Mouse (Mus musculus) CD4-positive, CD25-positive, alpha-beta regulatory T cell, adult 2 months (primary cell): ENCODE results near the gene Anks1b.

Source experiments
- DNase-seq: peaks from one replicate; pipeline ENCODE4 v3.0.0-alpha.2; 2012; ENCODE audit warnings: low read depth, low spot score

The Anks1b gene

DNA sequence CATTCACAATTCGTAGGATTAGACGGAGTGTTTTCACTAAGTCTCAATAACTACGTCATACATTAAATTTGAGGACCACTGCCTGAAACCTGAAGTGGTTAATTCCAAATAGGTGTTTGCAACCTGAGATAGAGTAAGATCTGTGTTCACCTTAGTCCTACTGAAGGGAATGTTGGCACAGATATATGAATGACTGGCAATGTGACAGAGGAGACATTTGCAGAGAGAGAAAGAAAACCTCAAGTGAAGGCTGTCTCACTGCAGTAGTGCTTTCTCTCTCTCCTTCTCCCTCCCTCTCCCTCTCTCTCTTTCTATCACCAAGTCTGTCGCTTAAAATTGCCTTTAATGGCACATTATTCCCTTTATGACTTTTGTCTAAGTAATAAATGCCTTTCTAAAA lies 101.1 kb downstream of the Anks1b start:
- DNase-seq = no peak

DNA sequence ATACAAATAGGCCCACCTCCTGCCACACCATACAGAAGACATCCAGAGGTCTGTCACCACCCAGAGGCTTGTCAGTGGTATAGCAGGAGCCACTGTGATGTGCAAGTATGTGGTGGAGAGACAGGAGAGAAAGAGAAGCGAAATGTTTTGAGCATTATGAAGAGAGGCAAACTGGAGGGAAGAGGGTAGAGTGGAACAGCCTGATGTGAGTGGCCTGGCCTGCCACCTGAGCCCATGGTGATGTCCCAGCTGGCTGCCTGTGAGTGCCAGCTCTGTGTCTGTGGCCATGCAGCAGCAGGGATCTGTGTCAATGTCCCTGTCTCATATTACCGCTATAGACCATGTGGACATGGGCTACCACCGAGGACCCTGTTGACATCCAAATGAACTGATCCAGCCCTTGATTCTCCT lies 102.1 kb downstream of the Anks1b start:
- no peak for DNase-seq

GRCm38 (mm10) chr10:89976577-89976976 lies 103.3 kb downstream of the Anks1b start:
- DNase-seq = no peak

GRCm38 (mm10) chr10:89994171-89994570 lies 120.9 kb downstream of the Anks1b start:
- no peak for DNase-seq

GRCm38 (mm10) chr10:89995621-89996428 lies 122.5 kb downstream of the Anks1b start:
- no peak for DNase-seq

- DNase-seq = no peak
Observed at GRCm38 (mm10) chr10:90003980-90004729, 130.8 kb downstream of the Anks1b start.

GRCm38 (mm10) chr10:90004882-90005281 lies 131.6 kb downstream of the Anks1b start:
- no peak for DNase-seq

GRCm38 (mm10) chr10:90033037-90033436 lies 159.7 kb downstream of the Anks1b start:
- no peak for DNase-seq

DNA sequence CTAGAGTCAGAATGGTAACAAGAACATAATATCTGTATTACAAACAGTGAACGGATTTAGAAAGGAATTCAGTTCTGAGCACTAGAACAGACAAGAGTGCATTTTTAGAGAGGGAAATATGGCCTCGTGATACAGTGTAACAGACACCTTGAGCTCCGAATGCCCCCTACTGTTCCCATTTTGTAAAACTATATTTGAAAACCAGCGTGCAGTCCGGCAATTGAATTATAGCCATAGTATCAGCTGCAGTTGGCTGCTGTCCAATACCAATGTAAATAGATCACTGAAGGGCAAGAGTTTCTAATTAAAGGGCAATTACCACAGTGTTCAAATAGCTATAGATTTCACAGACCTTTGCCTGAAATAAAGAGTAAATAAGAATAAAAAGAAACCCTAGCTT lies 170.0 kb downstream of the Anks1b start:
- DNase-seq = no peak

GRCm38 (mm10) chr10:90043773-90044172 lies 170.5 kb downstream of the Anks1b start:
- DNase-seq = no peak

DNA sequence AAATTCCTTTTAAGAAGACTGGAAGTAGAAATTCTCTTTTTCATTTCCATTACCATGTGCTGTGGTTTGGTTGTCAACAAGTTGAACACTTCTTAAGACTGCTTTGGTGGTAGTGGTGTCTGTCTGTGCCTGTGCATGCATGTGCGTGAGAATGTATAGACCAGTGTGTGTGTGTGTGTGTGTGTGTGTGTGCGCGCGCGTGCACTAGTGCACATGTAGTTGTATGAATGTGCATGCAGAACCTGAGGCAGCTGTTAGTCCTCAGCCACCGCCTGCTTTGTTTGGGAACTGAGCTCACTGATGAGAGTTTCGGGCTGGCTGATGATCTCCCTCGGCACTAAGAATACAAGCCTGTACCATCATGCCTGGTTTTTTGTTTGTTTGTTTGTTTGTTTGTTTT lies 170.9 kb downstream of the Anks1b start:
- DNase-seq = no peak

GRCm38 (mm10) chr10:90068651-90069050 lies 195.3 kb downstream of the Anks1b start:
- DNase-seq = no peak

DNA sequence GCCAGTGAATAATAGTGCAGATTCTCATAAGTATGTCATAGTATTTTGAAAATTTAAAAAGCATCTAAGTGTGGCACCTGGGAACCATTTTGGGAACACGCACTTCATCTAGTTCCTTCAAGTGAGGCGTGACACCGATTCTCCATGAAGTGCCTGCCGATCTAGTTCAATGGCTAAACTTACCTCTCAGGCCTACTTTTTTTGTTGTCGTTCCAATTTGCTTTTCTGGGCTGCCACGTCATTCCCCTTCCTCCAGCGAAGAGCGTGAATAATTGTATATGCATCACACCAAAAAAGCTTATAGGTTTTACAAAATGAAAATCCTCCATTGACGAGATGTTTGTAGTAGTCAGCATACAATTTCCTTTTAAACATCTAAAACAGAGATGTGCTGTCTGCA lies 204.6 kb downstream of the Anks1b start:
- DNase-seq = no peak

- no peak for DNase-seq
Observed at GRCm38 (mm10) chr10:90081151-90081550, 207.8 kb downstream of the Anks1b start.

DNA sequence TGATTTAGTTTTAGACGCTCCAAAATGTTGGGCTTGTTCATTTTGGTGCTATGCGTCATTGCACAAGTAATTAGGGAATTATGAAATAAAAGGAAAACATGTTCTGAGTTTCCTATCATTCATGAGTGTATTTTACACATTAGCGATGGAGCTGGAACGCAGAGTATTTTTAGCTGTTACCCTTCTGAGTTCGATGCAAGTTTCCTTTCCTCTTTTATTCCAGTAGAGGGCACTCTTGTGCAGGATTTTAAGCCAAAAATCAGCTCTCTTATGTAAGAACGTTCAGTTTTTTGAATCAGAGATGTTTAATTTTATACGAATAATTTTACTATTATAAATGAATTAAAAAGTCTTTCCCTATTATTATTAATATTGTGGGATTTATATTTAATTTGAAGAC lies 208.3 kb downstream of the Anks1b start:
- peak; percentile 13 for DNase-seq

GRCm38 (mm10) chr10:90093877-90094276 lies 220.6 kb downstream of the Anks1b start:
- no peak for DNase-seq

GRCm38 (mm10) chr10:90112662-90113061 lies 239.4 kb downstream of the Anks1b start:
- no peak for DNase-seq

GRCm38 (mm10) chr10:90116867-90117266 lies 243.6 kb downstream of the Anks1b start:
- no peak for DNase-seq

- no peak for DNase-seq
Observed at GRCm38 (mm10) chr10:90117836-90118235, 244.5 kb downstream of the Anks1b start.

GRCm38 (mm10) chr10:90137538-90137937 lies 264.2 kb downstream of the Anks1b start:
- no peak for DNase-seq

DNA sequence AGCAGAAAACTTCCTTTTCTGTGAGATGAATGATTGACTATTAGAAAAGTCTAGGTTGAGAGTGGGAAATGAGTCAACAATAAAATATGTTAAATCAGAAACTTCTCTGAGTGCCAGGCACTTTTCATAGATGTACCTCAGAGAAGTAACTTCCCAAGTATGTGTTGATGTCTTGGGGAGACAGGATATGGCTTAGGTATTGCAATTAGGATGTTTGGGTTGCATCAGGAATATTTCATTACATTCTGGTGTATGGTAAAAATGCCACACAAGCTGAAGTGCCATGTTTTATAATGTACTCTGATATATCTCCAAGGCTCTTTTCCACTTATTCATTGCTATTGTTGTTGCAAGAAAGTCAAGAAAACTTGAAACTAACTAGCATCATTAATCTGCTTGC lies 267.6 kb downstream of the Anks1b start:
- DNase-seq = no peak

GRCm38 (mm10) chr10:90144444-90144843 lies 271.1 kb downstream of the Anks1b start:
- DNase-seq = no peak

- no peak for DNase-seq
Observed at GRCm38 (mm10) chr10:90151510-90151909, 278.2 kb downstream of the Anks1b start.
